Mouse (Mus musculus) cerebellum, postnatal 14 days (tissue): Measurements from ENCODE around the gene H2-Q4.
"Not testable (repeated sequence)": the region's sequence is repeated elsewhere in the genome, so short reads cannot be mapped to it uniquely, and the experiment has no call there.

Experiments
- DNase-seq, 2 experiments: peaks; one replicate each; pipeline ENCODE4 v3.0.0; 2021; ENCODE audit warnings: mixed read lengths in 2 of 2

H2-Q4 gene

DNA sequence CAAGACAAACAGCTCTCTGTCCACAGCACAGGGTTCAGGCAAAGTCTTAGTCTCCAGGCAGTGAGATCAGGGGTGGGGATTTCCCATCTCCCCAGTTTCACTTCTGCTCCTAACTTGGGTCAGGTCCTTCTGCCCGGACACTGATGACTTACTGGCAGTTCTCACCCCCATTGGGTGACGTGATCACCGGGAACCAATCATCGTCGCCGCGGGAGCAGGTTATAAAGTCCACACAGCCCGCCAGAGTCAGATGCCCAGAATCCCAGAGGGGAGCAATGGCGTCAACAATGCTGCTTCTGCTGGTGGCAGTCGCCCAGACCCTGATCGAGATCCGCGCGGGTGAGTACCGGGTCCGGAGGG, at the start of gene H2-Q4:
Gene H2-Q4, plus strand, starts transcription at position 249 of the 360 bp plus-strand sequence.
- peak; percentile 85 to 87 for DNase-seq

DNA sequence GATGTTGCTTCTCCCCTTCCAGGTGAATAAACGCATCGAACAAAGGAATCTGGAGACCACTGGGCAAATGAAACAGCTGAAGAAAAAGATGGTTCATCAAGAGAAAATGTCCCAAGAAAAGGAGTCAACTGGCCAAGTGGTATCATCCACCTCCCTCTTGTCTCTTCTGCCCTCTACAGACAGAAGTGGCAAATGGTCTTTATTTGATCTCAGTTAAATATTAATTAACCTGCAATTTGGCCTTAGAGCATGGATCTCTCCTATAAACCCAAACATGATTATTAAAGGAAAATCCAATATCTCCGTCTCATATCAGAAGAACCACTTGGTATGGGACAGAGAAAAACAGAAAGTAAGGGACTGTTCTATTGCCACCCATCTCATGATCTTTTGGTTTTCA, 49.7 kb upstream of the H2-Q4 start:
- not testable (repeated sequence) for DNase-seq

DNA sequence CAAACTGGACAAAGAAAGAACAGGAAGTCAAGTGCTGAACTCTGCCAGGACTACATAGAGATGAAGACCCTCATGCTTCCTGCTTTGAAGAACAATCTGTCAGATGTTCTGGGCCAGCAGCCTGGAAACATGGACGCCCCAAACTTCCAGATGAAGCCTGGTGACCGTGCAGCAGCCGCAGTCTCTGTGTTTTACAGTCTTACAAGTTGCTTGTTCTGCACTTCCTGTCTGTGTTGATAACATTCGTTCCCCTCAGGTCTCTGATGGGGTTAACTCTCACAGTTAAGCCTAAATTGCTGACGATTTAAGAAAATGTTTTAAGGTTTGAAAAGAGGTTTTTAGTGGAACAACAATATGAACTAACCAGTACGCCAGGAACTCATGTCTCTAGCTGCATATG, 47.9 kb upstream of the H2-Q4 start:
- DNase-seq, result not testable (repeated sequence)

DNA sequence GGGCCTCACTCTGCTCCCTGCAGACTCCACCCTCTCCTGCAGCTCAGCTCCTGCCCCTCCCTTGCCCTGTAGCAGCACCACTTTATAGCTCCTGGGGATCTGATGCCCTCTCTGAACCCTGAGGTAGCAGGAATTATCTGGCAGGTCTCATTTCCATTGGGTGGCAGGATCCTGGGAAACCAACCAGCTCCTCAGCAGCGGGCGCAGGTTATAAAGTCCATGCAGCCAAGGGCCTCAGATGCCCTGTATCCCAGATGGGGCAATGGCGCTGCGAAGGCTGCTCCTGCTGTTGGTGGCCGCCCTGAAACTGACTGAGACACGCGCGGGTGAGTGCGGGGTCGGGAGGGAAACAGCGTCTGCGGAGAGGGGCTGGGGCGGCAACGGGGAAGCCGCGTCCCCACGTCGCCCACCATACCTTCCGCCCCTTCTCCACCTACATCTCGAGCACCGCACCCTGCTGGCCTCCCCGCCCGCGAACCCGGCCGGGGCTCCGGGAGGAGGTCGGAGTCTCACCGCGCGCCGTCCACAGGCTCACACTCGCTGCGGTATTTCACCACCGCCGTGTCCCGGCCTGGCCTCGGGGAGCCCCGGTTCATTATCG, 37.2 kb upstream of the H2-Q4 start, which contains the start of gene H2-Q2:
Gene H2-Q2, plus strand, starts transcription at position 172 of the 601 bp plus-strand sequence.
- no peak for DNase-seq

DNA sequence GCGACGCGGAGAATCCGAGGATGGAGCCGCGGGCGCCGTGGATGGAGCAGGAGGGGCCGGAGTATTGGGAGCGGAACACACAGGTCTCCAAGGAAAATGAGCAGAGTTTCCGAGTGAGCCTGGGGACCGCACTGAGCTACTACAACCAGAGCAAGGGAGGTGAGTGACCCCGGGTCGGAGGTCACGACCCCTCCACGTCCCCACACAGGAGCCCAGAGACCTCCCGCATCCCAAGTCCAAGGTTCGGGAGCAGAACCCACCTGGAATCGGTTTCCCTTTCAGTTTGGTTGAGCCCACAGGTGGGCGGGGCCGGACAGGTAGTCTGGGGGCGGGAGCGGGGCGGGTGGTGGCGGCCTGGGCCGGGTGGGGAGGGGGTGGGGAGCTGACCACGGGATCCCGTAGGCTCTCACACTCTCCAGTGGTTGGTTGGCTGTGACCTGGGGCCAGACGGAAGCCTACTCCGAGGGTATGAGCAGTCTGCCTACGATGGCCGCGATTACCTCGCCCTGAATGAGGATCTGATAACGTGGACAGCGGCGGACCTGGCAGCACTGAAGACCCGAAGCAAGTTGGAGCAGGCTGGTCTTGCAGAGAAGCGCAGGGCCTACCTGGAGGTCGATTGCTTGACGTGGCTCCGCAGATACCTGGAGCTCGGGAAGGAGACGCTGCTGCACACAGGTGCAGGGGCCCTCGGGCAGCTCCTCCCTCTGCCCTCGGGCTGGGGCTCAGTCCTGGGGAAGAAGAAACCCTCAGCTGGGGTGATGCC, 36.5 kb upstream of the H2-Q4 start:
- peak in 1 of 2 experiments; percentile 12 for DNase-seq

DNA sequence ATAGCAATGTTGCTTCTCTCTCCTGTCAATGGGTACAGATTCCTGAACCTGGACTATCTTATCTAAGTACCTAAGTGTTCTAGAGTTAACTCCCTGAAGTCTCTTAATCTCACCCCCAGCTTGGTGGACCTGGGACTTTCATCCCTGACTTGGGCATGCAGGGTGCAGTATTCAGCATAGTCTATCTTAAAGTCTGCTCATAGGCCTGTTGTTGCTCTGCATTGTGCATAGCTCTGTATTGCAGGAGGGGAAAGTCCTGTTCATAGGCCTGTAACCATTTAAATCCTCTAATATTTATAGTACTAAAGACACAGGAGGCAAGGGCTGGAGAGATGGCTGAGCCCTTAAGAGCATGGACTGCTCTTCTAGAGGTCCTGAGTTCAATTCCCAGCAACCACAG, 31.8 kb upstream of the H2-Q4 start:
- not testable (repeated sequence) for DNase-seq

DNA sequence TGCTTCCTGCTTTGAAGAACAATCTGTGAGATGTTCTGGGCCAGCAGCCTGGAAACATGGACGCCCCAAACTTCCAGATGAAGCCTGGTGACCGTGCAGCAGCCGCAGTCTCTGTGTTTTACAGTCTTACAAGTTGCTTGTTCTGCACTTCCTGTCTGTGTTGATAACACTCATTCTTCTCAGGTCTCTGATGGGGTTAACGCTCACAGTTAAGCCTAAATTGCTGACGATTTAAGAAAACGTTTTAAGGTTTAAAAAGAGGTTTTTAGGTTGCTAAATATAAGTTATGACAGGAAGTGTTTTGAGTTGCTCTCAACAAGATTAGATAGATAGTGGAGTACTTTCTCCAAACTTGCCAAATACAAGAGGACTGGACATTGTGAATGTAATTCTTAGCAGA, 26.1 kb upstream of the H2-Q4 start:
- not testable (repeated sequence) for DNase-seq

DNA sequence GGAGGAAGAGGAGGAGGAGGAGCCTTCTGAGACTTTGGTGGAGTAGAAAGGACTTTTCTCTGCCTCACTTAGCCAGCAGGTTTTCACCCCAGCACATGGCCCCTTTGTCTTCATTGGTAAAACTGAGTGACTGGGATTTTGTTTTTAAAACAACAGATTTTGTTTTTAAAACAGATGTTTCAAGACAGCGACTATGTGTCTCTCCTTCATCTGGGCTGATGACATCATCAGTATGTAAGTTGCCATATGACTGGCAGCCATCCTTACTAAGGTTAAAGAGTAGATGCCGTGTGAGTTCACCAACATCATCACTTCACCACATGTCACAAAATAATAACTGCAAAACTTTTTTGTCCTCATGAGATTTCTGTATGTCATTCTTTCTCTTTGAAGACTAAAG, 25.3 kb upstream of the H2-Q4 start:
- DNase-seq, result no peak

DNA sequence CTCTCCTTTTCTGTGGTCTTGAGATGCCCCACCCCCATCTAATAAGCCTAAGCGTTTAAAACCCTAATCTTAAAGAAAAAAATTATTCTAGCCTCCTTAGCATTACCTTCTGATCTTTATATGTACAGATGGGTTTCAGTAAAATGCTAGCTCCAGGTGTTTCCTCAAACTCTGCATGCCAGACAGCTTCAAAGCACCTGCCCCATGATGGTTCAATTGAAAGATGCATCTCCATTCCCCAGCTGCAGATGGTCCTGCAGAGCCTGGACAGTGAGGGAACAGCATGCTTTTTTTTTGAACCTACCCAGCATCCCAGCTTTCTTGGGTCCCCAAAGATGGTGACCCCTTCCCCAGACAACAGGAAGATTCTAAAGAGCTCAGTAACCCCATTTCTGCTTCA, 22.3 kb upstream of the H2-Q4 start:
- no peak for DNase-seq

DNA sequence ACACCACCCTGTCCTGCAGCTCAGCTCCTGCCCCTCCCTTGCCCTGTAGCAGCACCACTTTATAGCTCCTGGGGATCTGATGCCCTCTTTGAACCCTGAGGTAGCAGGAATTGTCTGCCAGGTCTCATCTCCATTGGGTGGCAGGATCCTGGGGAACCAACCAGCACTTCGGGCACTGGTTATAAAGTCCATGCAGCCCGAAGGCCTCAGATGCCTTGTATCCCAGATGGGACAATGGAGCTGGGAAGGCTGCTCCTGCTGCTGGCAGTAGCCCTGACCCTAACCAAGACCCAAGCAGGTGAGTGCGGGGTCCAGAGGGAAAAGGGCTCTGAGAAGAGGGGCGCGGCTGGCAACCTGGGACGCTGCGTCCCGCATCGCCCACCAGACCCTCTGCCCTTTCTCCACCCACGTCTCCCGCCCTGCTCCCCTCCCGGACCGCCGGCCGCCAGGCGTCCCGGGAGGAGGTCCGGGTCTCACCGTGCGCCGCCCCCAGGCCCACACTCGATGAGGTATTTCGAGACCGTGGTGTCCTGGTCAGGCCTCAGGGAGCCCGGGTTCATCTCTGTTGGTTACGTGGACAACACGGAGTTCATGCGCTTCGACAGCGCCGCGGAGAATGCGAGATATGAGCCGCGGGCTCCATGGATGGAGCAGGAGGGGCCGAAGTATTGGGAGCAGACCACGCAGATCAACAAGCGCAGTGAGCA, 20.5 kb upstream of the H2-Q4 start:
- DNase-seq, result no peak

DNA sequence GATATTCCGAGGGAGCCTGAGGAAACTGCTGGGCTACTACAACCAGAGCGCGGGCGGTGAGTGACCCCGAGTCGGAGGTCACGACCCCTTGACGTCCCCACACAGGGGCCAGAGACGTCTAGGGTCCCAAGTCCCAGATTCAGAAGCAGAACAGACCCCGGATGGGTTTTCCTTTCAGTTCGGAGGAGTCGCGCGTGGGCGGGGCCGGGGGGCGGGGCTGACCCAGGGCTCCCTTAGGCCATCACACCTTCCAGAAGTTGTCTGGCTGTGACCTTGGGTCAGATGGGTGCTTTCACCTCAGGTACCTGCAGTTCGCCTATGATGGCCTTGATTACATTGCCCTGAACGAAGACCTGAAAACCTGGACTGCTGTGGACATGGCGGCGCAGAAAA, 20.0 kb upstream of the H2-Q4 start:
- DNase-seq, result no peak

DNA sequence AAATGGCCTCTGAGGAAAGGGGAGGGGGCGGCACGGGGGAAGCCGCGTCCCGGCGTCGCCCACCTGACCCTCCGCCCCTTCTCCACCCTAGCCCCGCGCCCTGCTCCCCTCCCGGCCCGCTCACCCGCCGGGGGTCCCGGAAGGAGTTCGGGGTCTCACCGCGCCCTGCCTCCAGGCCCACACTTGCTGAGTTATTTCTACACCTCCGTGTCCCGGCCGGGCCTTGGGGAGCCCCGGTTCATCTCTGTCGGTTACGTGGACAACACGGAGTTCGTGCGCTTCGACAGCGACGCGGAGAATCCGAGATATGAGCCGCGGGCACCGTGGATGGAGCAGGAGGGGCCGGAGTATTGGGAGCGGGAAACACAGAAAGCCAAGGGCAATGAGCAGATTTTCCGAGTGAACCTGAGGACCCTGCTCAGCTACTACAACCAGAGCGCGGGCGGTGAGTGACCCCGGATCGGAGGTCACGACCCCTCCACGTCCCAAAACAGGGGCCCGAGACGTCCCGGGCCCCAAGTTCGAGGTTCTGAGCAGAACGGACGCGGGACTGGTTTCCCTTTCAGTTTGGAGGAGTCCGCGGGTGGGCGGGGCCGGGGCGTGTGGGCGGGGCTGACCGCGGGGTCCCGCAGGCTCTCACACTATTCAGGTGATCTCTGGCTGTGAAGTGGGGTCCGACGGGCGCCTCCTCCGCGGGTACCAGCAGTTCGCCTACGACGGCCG, 473 bp downstream of the H2-Q4 start:
- peak; percentile 9 to 24 for DNase-seq

DNA sequence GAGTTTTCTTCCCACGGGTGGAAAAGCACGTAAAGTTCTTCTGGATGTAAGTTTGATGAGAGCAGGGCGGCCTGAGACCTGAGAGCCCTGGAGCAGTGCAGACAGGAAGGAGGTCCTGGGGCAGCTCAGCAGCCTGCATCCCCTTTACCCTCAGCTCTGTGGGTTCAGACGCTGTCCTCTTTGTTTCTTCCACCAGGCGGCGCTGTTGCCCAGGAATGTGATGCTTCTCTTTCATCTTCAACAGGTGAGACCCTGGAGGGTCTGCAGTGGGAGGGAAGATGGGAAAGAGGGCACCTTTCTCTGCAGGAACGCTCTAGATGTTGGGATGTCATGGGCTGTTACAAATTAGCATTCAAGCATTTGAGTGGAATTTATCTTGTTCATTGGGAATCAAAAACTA, 10.4 kb downstream of the H2-Q4 start:
- DNase-seq, result peak; percentile 22 to 59

DNA sequence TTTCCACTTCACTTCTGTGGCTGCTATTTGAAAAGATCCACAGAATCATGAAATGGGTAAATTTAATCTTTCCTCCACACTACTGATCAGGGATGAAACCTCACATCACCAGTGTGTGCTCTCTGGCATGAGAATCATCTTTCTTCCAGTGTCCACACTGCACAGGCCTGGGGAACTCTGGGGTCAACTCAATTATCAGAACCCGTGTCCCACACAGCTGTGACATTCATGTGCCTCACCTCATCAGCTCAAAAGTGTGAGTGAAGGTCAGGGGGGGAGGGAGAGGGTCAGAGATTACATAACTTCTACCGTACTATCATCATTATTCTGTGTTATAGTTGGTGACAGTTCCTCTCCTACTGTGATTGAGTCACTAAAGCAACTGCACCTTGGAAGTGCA, 13.3 kb downstream of the H2-Q4 start:
- not testable (repeated sequence) for DNase-seq

DNA sequence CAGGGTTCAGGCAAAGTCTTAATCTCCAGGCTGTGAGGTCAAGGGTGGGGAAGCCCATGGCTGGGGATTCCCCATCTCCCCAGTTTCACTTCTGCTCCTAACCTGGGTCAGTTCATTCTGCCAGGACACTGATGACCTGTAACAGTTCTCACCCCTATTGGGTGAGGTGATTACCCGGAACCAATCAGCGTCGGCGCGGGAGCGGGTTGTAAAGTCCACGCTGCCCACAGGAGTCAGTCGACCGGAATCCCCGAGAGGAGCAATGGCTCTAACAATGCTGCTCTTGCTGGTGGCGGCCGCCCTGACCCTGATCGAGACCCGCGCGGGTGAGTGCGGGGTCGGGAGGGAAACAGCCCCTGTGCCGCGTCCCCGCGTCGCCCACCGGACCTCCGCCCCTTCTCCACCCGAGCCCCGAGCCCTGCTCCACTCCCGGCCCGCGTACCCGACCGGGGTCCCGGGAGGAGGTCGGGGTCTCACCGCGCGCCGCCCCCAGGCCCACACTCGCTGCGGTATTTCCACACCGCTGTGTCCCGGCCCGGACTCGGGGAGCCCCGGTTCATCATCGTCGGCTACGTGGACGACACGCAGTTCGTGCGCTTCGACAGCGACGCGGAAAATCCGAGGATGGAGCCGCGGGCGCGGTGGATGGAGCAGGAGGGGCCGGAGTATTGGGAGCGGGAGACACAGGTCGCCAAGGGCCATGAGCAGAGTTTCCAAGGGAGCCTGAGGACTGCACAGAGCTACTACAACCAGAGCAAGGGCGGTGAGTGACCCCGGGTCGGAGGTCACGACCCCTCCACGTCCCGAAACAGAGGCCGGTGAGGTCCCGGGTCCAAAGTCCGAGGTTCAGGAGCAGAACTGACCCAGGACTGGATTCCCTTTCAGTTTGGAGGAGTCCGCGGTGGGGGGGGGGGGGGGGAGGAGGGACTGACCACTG, 14.7 kb downstream of the H2-Q4 start:
- peak; percentile 11 to 15 for DNase-seq

DNA sequence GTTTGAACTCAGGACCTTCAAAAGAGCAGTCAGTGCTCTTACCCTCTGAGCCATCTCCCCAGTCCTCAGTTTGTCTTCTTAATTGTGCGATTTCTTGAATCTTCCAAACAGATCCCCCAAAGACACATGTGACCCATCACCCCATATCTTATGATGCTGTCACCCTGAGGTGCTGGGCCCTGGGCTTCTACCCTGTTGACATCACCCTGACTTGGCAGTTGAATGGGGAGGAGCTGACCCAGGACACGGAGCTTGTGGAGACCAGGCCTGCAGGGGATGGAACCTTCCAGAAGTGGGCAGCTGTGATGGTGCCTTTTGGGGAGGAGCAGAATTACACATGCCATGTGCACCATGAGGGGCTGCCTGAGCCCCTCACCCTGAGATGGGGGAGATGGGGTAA, 17.5 kb downstream of the H2-Q4 start:
- DNase-seq, result not testable (repeated sequence)

DNA sequence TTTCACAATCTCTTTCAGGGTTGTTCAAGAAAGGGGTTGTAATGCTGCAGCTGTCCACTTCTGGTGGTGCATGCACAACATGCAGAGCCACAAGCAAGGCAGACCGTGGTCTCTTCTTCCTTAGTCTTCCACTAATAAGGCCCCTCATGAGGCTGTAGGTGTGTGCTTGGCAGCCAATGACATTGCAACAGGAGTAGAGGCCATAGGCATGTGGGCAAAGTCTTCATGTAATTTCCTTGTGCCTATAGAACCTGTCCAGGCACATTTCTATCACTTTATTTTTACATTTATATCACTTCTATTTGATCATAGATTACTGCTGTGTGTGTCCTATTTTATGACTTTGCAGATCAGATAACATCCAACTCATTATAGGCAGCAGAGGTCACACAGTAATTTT, 33.6 kb downstream of the H2-Q4 start:
- DNase-seq, result not testable (repeated sequence)

DNA sequence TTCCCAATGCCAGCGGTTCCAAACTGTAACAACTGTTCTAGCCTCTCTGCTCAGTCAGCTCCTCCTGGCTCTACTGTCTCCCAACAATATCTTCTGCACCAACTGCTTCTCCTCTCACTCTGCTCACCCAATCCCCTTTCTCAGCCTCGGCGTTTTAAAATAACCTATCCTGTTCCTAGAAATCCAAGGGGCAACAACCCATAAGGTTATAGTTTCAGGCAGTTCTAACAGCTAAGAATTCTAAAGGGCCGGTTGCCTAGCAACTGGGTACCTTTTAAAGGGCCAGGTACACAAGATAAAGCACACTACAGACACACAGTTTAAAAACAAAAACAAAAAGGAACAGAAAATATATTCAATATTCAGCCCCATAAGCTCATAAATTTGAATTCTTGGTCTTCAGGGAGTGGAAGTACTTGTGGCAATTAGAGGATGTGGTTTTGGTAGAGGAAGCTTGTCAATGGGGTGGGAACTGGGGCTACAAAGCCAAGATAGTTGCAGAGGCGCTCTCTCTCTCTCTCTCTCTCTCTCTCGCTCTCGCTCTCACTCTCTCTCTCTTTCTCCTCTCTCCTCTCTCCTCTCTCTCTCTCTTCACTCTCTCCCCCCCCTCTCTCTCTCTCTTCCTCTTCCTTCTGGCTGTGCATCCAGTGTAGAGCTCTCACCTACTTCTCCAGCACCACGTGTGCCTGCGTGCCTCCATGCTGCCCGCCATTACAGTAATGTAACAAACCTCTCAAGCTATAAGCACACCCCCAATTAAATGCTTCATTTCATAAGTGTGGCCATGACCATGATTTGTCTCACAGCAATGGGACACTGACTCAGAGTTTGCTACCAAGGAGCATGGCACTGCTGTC, 36.1 kb downstream of the H2-Q4 start:
- not testable (repeated sequence) for DNase-seq

DNA sequence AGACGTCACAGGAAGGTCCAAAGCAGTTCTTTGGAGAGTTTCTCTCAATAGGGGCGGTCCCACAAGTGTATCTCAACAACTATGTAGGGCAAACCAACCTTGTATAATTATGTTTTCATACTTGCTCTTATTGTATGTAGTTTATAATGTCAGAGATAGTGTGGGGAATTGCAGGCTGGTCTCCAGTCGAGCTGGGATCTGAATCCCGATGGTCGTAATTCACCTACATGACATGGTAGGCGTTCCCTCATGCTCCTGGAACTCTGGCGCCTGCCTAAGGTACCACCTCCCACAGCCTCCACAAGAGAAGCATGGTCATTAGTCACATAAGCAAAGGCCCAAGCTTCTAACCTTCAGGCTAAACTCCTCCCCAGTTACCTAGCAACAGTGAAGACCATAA, 39.4 kb downstream of the H2-Q4 start:
- DNase-seq, result no peak

DNA sequence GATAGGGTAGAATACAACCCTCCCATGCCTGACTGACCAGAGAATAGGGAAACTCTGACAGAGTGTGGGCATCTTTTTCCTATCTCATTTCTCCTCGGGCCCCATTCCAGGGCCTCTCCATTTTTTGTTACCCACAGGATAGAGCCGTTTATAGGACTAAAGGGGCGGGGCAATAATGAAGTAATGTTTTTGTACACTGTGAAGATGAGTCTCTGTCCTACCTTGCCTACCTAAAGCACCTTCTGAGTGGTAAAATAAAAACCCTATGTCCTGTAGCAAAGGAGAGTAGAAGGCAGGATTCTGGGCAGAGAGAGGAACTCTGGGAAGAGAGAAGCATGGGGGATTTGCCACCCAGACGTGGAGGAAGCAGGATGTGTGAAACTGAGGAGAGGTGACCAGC, 40.1 kb downstream of the H2-Q4 start:
- DNase-seq, result not testable (repeated sequence)

DNA sequence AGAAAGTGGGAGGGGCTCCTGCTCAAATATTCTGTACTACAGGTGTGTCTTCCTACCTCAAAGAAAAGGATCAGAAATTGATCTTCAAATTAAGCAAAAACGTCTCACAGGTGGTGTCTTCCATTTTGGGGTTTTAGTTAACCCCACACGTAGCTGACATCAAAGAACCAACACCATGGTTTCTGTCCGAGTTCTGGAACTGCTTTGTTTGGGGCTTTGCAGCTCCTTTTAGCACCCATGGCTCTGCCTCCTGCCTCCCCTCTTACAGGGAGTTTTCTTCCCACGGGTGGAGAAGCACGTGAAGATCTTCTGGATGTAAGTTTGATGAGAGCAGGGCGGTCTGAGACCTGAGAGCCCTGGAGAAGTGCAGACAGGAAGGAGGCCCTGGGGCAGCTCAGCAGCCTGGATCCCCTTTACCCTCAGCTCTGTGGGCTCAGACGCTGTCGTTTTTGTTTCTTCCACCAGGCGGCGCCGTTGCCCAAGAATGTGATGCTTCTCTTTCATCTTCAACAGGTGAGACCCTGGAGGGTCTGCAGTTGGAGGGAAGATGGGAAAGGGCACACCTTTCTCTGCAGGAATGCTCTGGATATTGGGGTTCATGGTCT, 40.9 kb downstream of the H2-Q4 start:
- DNase-seq, result peak; percentile 45 to 81
